In genomic region chr8:13164361-13164760, GRCm38 (mm10) we compare ENCODE assay signal across 16 mouse cellular contexts.
"Had no signal": no experiment of that assay in that cellular context is flagged by ENCODE, and none has a peak within 500 bp of the region (broad histone marks: within the 10 kb centered on the region; RNA-seq: fewer than 3 reads in every experiment).

No protein-coding gene starts in this region.

- H3K9ac ChIP-seq: midbrain, embryonic 12.5 days; midbrain, embryonic 15.5 days; neural tube, embryonic 15.5 days had no signal

- H3K27me3 ChIP-seq: midbrain, embryonic 12.5 days; midbrain, embryonic 15.5 days; neural tube, embryonic 12.5 days; neural tube, embryonic 15.5 days had no signal

- H3K4me3 ChIP-seq: left cerebral cortex, adult 2 months; midbrain, embryonic 12.5 days; midbrain, embryonic 15.5 days; neural tube, embryonic 12.5 days; neural tube, embryonic 15.5 days had no signal

- H3K4me2 ChIP-seq: midbrain, embryonic 12.5 days; midbrain, embryonic 15.5 days; neural tube, embryonic 12.5 days; neural tube, embryonic 15.5 days had no signal

- ATAC-seq: midbrain, embryonic 15.5 days had no signal

- H3K27ac ChIP-seq: left cerebral cortex, adult 2 months; macrophage; midbrain, embryonic 12.5 days; midbrain, embryonic 15.5 days; neural tube, embryonic 12.5 days; neural tube, embryonic 15.5 days; stomach, postnatal 0 days had no signal

- DNase-seq: kidney, postnatal 10 days; layer of hippocampus, postnatal 36 days; lung, adult 2 months; right cerebral cortex, adult 18-20 months; right cerebral cortex, postnatal 14 days; right cerebral cortex, postnatal 4 days; thymus, adult 2 months; thymus, postnatal 14 days; thymus, postnatal 4 days had no signal

- H3K9me3 ChIP-seq: midbrain, embryonic 12.5 days; midbrain, embryonic 15.5 days; neural tube, embryonic 12.5 days; neural tube, embryonic 15.5 days had no signal
